Mouse (Mus musculus) ES-Bruce4 (cell line): ENCODE results near the gene Hoxb6. TPM values are rescaled to one million over a fixed set of nuclear protein-coding genes. Genes with fewer than 3 reads are reported as not detected.

Experiments used
- H3K27ac ChIP-seq: 2 replicates; pipeline ENCODE4 v1.5.1; 2012; ENCODE audit warnings: low read length, inconsistent platforms; ENCODE audit not compliant: insufficient read depth
- H3K27me3 ChIP-seq: 2 replicates; pipeline ENCODE4 v1.6.1; 2012; ENCODE audit warnings: mild to moderate bottlenecking, low read length, inconsistent platforms; ENCODE audit not compliant: control insufficient read depth, poor library complexity, insufficient read depth, severe bottlenecking
- H3K36me3 ChIP-seq: 2 replicates; pipeline ENCODE4 v1.6.1; 2012; ENCODE audit warnings: inconsistent platforms, mild to moderate bottlenecking, low read length, moderate library complexity; ENCODE audit not compliant: control insufficient read depth, poor library complexity, insufficient read depth, severe bottlenecking
- H3K4me1 ChIP-seq: one replicate; pipeline ENCODE4 v1.8.1; 2011; ENCODE audit warnings: low read length; ENCODE audit not compliant: control insufficient read depth, insufficient read depth
- H3K4me3 ChIP-seq: 2 replicates; pipeline ENCODE4 v1.5.1; 2011; ENCODE audit warnings: low read depth, mild to moderate bottlenecking, low read length
- H3K9ac ChIP-seq: 2 replicates; pipeline ENCODE4 v1.6.1; 2012; ENCODE audit warnings: low read depth, mild to moderate bottlenecking, inconsistent platforms; ENCODE audit not compliant: poor library complexity, severe bottlenecking
- H3K9me3 ChIP-seq: replicated peaks from 2 replicates; pipeline ENCODE4 v1.6.1; 2012; ENCODE audit warnings: mild to moderate bottlenecking, low read length, inconsistent platforms; ENCODE audit not compliant: control insufficient read depth, poor library complexity, insufficient read depth, severe bottlenecking
- CTCF ChIP-seq: IDR thresholded peaks from one replicate; pipeline ENCODE4 v1.8.1; 2011; ENCODE audit warnings: low read depth, low read length
- EP300 ChIP-seq: IDR thresholded peaks from 2 replicates; pipeline ENCODE4 v1.6.1; 2011; ENCODE audit warnings: low read depth, low read length; ENCODE audit not compliant: insufficient read depth
- POLR2A ChIP-seq: IDR thresholded peaks from one replicate; pipeline ENCODE4 v1.8.1; 2011; ENCODE audit warnings: low read length; ENCODE audit not compliant: insufficient read depth
- polyA plus RNA-seq: library from polyadenylated mRNA; stranded (reverse); fragments of >200 nt; gene quantifications from 2 replicates; pipeline ENCODE4 v1.2.4, GENCODE M21; 2011; ENCODE audit warnings: low read depth; ENCODE audit not compliant: missing spikeins, insufficient read depth, insufficient read length

Hoxb6 gene
- polyA plus RNA-seq, 1 experiment = not detected

GRCm38 (mm10) chr11:96327122-96327521 lies 34.8 kb downstream of the Hoxb6 start:
- H3K27ac ChIP-seq = no peak overlapping the region

GRCm38 (mm10) chr11:96327750-96328149 lies 35.5 kb downstream of the Hoxb6 start:
- Histone ChIP-seq H3K9ac (no peak overlapping the region), H3K36me3 (no peaks in the 10 kb centered on the region), H3K27ac (no peak overlapping the region), H3K27me3 (peaks cover 61% of the 10 kb centered on the region), H3K4me3 (no peak overlapping the region), H3K9me3 (no peaks in the 10 kb centered on the region), H3K4me1 (peaks cover 2% of the 10 kb centered on the region)
- TF ChIP-seq POLR2A = no peak
- TF ChIP-seq EP300 = no peak
- no peak for TF ChIP-seq CTCF

More at GRCm38 (mm10) chr11:96327122-96327521, 34.8 kb downstream of the Hoxb6 start:
- H3K9ac ChIP-seq = no peak overlapping the region
- H3K4me1 ChIP-seq = peaks cover 2% of the 10 kb centered on the region
- H3K4me3 ChIP-seq = no peak overlapping the region
- no peak for TF ChIP-seq POLR2A
- TF ChIP-seq EP300 = no peak
- TF ChIP-seq CTCF = no peak
- no peaks in the 10 kb centered on the region for H3K9me3 ChIP-seq
- H3K36me3 ChIP-seq = no peaks in the 10 kb centered on the region
- peaks cover 58% of the 10 kb centered on the region for H3K27me3 ChIP-seq

- Histone ChIP-seq H3K27me3 (peaks cover 64% of the 10 kb centered on the region), H3K4me3 (no peak overlapping the region), H3K9ac (no peak overlapping the region), H3K27ac (no peak overlapping the region), H3K9me3 (no peaks in the 10 kb centered on the region), H3K36me3 (no peaks in the 10 kb centered on the region), H3K4me1 (peaks cover 2% of the 10 kb centered on the region)
- no peak for TF ChIP-seq CTCF
- TF ChIP-seq EP300 = no peak
- TF ChIP-seq POLR2A = no peak
These were observed 36.3 kb downstream of the Hoxb6 start for GRCm38 (mm10) chr11:96328605-96329004.

DNA sequence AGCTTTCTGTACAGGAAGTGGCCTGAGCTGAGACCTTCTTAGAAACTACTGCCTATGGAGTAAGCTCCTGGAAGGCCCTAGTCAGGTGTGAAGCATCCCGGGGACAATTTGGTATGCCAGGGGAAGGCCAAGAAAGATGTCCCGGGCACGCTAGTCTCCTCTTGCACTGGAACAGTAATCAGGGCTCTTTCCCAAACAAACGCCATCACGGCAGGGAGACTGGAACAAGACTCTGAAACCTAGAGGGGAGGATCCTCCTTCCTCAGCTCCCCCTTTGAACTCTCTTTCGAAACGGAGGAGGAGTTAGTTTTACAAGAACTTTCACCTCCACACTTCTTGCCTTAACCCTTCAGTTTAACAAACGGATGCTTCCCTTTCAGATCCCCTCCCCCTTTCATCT lies 39.8 kb downstream of the Hoxb6 start:
- Histone ChIP-seq H3K36me3 (no peaks in the 10 kb centered on the region), H3K9ac (no peak overlapping the region), H3K27ac (no peak overlapping the region), H3K27me3 (peaks cover 62% of the 10 kb centered on the region), H3K9me3 (no peaks in the 10 kb centered on the region), H3K4me3 (no peak overlapping the region), H3K4me1 (peaks cover 2% of the 10 kb centered on the region)
- no peak for TF ChIP-seq POLR2A
- TF ChIP-seq EP300 = no peak
- no peak for TF ChIP-seq CTCF

DNA sequence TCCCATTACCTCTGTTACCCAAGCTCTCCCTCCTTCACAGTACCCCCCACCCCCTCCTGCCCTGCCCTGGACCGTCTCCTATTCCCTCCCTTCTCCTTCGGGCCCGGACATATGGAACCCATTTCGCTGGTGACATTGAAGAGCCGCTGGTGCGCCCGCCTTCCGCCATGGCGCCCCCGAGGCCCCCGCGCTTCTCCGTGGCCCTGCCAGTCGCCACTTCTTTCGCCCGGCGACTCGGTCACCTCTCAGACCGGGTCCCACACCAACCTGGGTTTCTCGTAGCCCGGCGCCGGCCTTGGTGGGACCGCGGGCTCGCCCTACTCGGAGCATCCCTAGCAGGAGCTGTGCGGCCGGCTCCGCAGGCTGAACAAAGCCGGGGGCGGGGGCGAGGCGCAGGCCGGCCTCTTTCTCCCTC lies 40.3 kb downstream of the Hoxb6 start:
- H3K9ac ChIP-seq = 0 out of 2 replicates have a peak overlapping the region, but pooled peaks have one; percentile 18
- H3K4me3 ChIP-seq = peak overlapping the region; percentile 24
- TF ChIP-seq CTCF (no peak), POLR2A (no peak), EP300 (no peak)
- H3K9me3 ChIP-seq = no peaks in the 10 kb centered on the region
- peaks cover 2% of the 10 kb centered on the region for H3K4me1 ChIP-seq
- H3K36me3 ChIP-seq = no peaks in the 10 kb centered on the region
- no peak overlapping the region for H3K27ac ChIP-seq
- H3K27me3 ChIP-seq = peaks cover 61% of the 10 kb centered on the region

DNA sequence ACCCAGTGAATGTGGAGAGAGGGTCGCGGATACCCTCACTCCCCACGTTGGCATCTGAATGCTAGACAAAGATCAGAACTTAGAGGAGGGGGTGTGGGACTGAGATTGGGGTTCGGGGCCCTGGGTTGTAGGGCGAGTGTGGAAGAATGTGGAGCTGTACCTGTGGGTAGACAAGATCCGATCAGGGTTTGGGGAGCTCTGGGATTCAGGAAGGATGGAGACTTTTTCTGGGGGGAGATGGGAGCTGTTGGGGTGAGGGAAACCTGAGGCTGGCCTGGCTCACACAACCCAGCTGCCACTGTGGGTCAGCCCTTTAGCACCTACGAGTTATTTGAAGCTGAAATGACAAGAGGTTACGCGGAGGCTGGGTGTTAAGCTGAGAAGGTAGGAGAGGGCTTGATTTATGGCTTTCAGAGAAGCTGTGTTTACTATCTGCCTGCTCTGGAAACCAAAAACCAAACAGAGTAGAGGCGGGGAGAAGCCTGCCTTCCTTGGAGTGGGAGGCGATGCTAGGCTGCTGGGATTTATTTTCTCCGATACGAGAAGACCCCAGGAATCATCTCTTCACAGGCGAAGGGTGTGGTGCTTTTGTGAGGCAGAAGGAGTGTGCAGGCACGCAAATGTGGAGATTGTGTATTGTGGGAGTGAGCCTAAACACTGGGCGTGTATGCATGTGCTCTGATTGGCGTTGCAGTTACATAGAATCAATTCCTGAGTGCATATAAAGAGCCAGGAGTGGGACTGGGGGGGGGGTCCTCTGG lies 41.1 kb downstream of the Hoxb6 start:
- H3K9ac ChIP-seq = no peak overlapping the region
- 0 out of 2 replicates have a peak overlapping the region, but pooled peaks have one; percentile 24 for H3K4me3 ChIP-seq
- H3K36me3 ChIP-seq = no peaks in the 10 kb centered on the region
- peaks cover 61% of the 10 kb centered on the region for H3K27me3 ChIP-seq
- H3K27ac ChIP-seq = no peak overlapping the region
- no peaks in the 10 kb centered on the region for H3K9me3 ChIP-seq
- H3K4me1 ChIP-seq = peaks cover 2% of the 10 kb centered on the region
- TF ChIP-seq POLR2A (no peak), CTCF (no peak), EP300 (no peak)
